Mouse (Mus musculus): Measurements from ENCODE around the gene Csrnp1. TPM values are rescaled to one million over a fixed set of nuclear protein-coding genes. Genes with fewer than 3 reads are reported as not detected.

Csrnp1 gene
- polyA plus RNA-seq, 1 experiment from 2014 or later = 7.8 TPM

DNA sequence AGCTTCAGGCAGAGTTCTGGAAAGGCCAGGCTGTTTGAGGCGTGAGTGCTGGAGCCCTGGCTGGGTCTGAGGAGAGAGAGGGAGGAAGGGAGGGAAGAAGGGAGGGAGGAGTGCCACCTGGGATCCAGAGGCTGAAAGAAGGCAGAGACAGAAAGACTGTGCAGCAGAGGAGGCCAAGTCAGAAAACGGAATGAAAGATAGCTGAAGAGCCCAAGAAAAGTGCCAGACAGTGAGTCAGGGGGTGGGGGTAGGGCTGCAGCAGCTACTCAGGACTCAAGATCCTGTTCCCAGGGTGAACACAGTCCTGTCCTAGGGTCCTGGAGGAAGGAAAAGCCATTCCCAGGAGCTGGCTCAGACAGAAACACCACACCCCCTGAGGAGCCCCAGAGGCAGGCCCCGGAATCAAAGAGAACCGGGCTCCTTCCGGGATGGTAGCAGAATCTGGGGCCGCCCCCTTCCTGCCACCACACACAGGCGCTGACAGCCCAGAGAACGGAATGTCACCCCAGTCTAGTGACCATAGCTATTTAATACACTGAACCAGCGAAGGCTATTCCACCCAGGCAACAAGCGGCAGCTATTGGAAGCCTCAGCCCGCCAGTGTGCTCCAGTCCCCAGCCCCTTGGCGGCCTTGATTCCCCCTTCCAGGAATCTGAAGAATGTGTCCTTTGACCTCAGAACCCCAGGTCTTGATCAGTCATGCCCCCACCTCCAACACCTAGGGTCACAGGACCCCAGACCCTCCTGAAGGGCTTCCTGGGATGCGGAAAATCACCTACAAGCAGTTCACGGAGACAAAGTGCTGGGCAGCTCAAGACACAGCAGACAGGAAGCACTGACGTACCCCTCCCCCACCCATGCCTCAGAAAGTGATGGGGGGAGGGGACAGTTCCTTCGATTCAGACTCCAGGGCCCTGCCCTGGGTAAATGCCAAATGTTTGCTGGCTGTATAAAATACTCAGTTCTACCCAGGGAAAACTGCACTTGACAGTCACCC is 3.0 kb downstream of the Csrnp1 start:
- peak; percentile 18; the same call in 1 of the 2 replicates for ATAC-seq (ENCODE audit: insufficient read depth, low FRiP score)
- Histone ChIP-seq H3K27me3 (ENCODE audit: control insufficient read depth, insufficient read depth, low read length) (no peaks in the 10 kb centered on the region), H3K27ac (ENCODE audit: low read length) (peak overlapping the region; percentile 96), H3K4me1 (ENCODE audit: control insufficient read depth, insufficient read depth, low read length) (peaks cover 61% of the 10 kb centered on the region), H3K4me3 (replicated peaks; ENCODE audit: low read length) (peak overlapping the region; percentile 79), H3K4me2 (ENCODE audit: low read depth, low read length) (peak overlapping the region; percentile 87), H3K9me3 (replicated peaks; ENCODE audit: control insufficient read depth, low read length) (no peaks in the 10 kb centered on the region), H3K9ac (ENCODE audit: low read length) (peak overlapping the region; percentile 69), H3K36me3 (ENCODE audit: control insufficient read depth, insufficient read depth, low read length) (no peaks in the 10 kb centered on the region)
- WGBS = under 1% methylated on average over 16 of the region's 16 CpGs

DNA sequence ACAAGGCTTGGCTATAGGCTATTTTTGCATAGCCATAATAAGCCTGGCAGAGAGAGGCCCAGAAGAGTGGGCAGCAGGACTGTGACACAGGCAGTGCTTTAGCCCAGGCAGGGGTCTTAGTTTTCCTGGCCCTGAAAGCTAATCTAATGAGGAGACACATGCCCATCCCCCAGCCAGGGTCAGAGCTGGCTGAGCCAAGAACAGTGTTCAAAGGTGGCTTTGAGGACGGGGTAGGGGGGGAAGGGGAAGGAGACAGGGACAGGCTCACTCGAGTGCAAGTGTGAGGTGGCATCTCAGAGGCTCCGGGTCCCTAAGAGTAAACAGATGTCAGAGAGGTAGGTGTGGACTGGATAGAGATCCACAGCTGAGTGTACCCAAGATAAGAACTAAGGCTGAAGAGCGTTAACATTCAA is 3.7 kb downstream of the Csrnp1 start:
- 5% methylated on average over 4 of the region's 4 CpGs for WGBS
- no peak for ATAC-seq (ENCODE audit: insufficient read depth, low FRiP score)
- H3K27ac ChIP-seq (ENCODE audit: low read length) = peak overlapping the region; percentile 96
- peak overlapping the region; percentile 69 for H3K9ac ChIP-seq (ENCODE audit: low read length)
- peak overlapping the region; percentile 87 for H3K4me2 ChIP-seq (ENCODE audit: low read depth, low read length)
- H3K36me3 ChIP-seq (ENCODE audit: control insufficient read depth, insufficient read depth, low read length) = no peaks in the 10 kb centered on the region
- no peaks in the 10 kb centered on the region for H3K27me3 ChIP-seq (ENCODE audit: control insufficient read depth, insufficient read depth, low read length)
- no peaks in the 10 kb centered on the region for H3K9me3 ChIP-seq (replicated peaks; ENCODE audit: control insufficient read depth, low read length)
- peak overlapping the region; percentile 79 for H3K4me3 ChIP-seq (replicated peaks; ENCODE audit: low read length)
- peaks cover 61% of the 10 kb centered on the region for H3K4me1 ChIP-seq (ENCODE audit: control insufficient read depth, insufficient read depth, low read length)

DNA sequence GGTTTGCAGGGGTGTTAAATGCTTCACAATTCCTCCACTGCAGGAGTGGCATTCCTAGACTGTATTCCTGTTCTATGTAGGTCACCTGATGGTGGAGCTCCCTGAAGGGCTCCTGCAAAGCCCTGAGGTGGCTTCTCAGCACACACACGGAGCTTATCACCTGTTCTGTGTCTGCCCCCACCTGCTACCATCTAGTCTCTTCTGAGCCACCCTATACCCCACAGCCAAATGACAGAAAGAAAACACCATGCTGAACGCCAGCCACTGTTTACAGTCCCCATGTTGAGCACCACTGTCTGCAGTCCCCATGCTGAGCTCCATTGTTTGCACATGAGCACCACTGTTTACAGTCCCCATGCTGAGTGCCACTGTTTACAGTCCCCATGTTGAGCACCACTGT is 4.7 kb downstream of the Csrnp1 start:
- 67% methylated on average over 2 of the region's 2 CpGs for WGBS
- H3K9ac ChIP-seq (ENCODE audit: low read length) = peak overlapping the region; percentile 39; the same call in 1 of the 2 replicates
- no peak overlapping the region for H3K27ac ChIP-seq (ENCODE audit: low read length)
- no peak overlapping the region for H3K4me2 ChIP-seq (ENCODE audit: low read depth, low read length)
- H3K4me1 ChIP-seq (ENCODE audit: control insufficient read depth, insufficient read depth, low read length) = peaks cover 59% of the 10 kb centered on the region
- ATAC-seq (ENCODE audit: insufficient read depth, low FRiP score) = no peak
- H3K4me3 ChIP-seq (replicated peaks; ENCODE audit: low read length) = no peak overlapping the region
- no peaks in the 10 kb centered on the region for H3K36me3 ChIP-seq (ENCODE audit: control insufficient read depth, insufficient read depth, low read length)
- H3K9me3 ChIP-seq (replicated peaks; ENCODE audit: control insufficient read depth, low read length) = no peaks in the 10 kb centered on the region
- H3K27me3 ChIP-seq (ENCODE audit: control insufficient read depth, insufficient read depth, low read length) = no peaks in the 10 kb centered on the region

- no peak for ATAC-seq (ENCODE audit: insufficient read depth, low FRiP score)
- WGBS = 76% methylated on average over 6 of the region's 6 CpGs
- no peak overlapping the region for H3K4me2 ChIP-seq (ENCODE audit: low read depth, low read length)
- H3K4me3 ChIP-seq (replicated peaks; ENCODE audit: low read length) = no peak overlapping the region
- no peaks in the 10 kb centered on the region for H3K27me3 ChIP-seq (ENCODE audit: control insufficient read depth, insufficient read depth, low read length)
- 0 out of 2 replicates have a peak overlapping the region, but pooled peaks have one; percentile 28 for H3K9ac ChIP-seq (ENCODE audit: low read length)
- H3K27ac ChIP-seq (ENCODE audit: low read length) = no peak overlapping the region
- peaks cover 57% of the 10 kb centered on the region for H3K4me1 ChIP-seq (ENCODE audit: control insufficient read depth, insufficient read depth, low read length)
- H3K36me3 ChIP-seq (ENCODE audit: control insufficient read depth, insufficient read depth, low read length) = peaks cover 7% of the 10 kb centered on the region; the same call in 1 of the 2 replicates
- no peaks in the 10 kb centered on the region for H3K9me3 ChIP-seq (replicated peaks; ENCODE audit: control insufficient read depth, low read length)
These were observed 5.5 kb downstream of the Csrnp1 start for GRCm38 (mm10) chr9:119978811-119979441.

DNA sequence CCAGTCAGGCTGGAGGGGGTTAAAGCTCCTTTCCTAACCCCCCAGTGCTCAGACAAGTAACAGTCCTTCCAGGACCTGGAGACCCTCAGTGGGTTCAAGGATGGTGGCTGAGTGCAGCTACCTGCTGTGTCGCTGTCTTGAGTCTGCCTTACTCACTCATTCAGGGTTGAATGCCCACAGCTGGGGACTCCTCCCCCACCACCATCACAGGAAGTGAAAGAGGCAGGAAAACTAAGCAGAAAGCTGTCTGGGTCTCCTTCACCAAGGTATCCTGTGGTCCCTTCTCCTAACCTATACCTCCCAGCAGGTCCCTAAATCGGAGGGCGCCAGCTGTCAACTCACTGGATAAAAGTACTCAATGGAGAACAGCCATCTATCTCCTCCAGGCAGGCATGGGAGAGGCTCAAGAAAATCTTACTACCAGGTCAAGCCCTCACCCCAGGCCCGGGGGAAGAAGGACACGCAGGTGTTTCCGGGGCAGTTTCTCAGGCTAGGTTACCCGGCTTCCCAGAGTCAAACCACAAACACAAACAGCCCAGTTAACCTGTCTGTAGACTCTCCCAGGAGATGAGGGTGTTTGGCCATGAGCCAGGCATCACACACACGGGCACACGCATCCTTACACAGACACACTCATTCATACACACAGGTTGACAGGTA is 6.2 kb downstream of the Csrnp1 start:
- 39% methylated on average over 9 of the region's 9 CpGs for WGBS
- peak overlapping the region; percentile 4; the same call in 1 of the 2 replicates for H3K9ac ChIP-seq (ENCODE audit: low read length)
- no peaks in the 10 kb centered on the region for H3K9me3 ChIP-seq (replicated peaks; ENCODE audit: control insufficient read depth, low read length)
- H3K4me2 ChIP-seq (ENCODE audit: low read depth, low read length) = 0 out of 2 replicates have a peak overlapping the region, but pooled peaks have one; percentile 15
- no peaks in the 10 kb centered on the region for H3K27me3 ChIP-seq (ENCODE audit: control insufficient read depth, insufficient read depth, low read length)
- H3K4me3 ChIP-seq (replicated peaks; ENCODE audit: low read length) = no peak overlapping the region
- ATAC-seq (ENCODE audit: insufficient read depth, low FRiP score) = no peak
- H3K36me3 ChIP-seq (ENCODE audit: control insufficient read depth, insufficient read depth, low read length) = peaks cover 13% of the 10 kb centered on the region; the same call in 1 of the 2 replicates
- H3K4me1 ChIP-seq (ENCODE audit: control insufficient read depth, insufficient read depth, low read length) = peaks cover 57% of the 10 kb centered on the region
- peak overlapping the region; percentile 42; the same call in 1 of the 2 replicates for H3K27ac ChIP-seq (ENCODE audit: low read length)

DNA sequence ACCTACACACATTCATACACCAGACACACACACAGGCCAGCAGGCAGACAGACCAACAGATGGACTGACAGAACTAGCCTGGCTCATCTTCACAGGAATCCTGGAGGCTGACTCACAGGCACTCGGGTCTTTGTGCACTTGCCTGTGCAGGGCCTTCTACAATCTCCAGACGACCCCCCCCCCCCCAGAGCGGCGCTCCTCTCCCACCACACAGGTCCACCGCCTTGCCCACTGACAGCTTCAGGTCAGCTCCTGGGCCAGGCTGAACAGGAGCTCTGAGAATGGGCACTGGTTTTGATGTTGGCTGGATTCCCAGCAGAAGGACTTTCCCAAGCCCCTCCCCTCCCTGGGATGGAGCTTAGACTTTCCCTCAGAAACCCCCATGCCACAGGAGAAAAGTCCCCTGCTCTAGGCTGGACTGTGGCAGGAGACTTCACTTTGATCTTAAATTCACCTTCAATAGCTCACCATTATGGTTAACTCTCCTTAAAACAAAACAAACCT is 6.8 kb downstream of the Csrnp1 start:
- peaks cover 20% of the 10 kb centered on the region; the same call in 1 of the 2 replicates for H3K36me3 ChIP-seq (ENCODE audit: control insufficient read depth, insufficient read depth, low read length)
- peak overlapping the region; percentile 42; the same call in 1 of the 2 replicates for H3K27ac ChIP-seq (ENCODE audit: low read length)
- no peaks in the 10 kb centered on the region for H3K9me3 ChIP-seq (replicated peaks; ENCODE audit: control insufficient read depth, low read length)
- H3K4me1 ChIP-seq (ENCODE audit: control insufficient read depth, insufficient read depth, low read length) = peaks cover 55% of the 10 kb centered on the region
- H3K4me3 ChIP-seq (replicated peaks; ENCODE audit: low read length) = no peak overlapping the region
- no peak for ATAC-seq (ENCODE audit: insufficient read depth, low FRiP score)
- 46% methylated on average over 5 of the region's 5 CpGs for WGBS
- H3K4me2 ChIP-seq (ENCODE audit: low read depth, low read length) = peak overlapping the region; percentile 15; the same call in 1 of the 2 replicates
- 0 out of 2 replicates have a peak overlapping the region, but pooled peaks have one; percentile 20 for H3K9ac ChIP-seq (ENCODE audit: low read length)
- no peaks in the 10 kb centered on the region for H3K27me3 ChIP-seq (ENCODE audit: control insufficient read depth, insufficient read depth, low read length)

GRCm38 (mm10) chr9:119976704-119977556 is 7.5 kb downstream of the Csrnp1 start:
- ATAC-seq (ENCODE audit: insufficient read depth, low FRiP score) = no peak
- peak overlapping the region; percentile 42; the same call in 1 of the 2 replicates for H3K27ac ChIP-seq (ENCODE audit: low read length)

GRCm38 (mm10) chr9:119975286-119975685 is 9.2 kb downstream of the Csrnp1 start:
- H3K27ac ChIP-seq (ENCODE audit: low read length) = no peak overlapping the region
- no peak for ATAC-seq (ENCODE audit: insufficient read depth, low FRiP score)
- no peak overlapping the region for H3K4me2 ChIP-seq (ENCODE audit: low read depth, low read length)
- no peak overlapping the region for H3K4me3 ChIP-seq (replicated peaks; ENCODE audit: low read length)
- 83% methylated on average over 4 of the region's 4 CpGs for WGBS
- peaks cover 43% of the 10 kb centered on the region for H3K4me1 ChIP-seq (ENCODE audit: control insufficient read depth, insufficient read depth, low read length)
- H3K27me3 ChIP-seq (ENCODE audit: control insufficient read depth, insufficient read depth, low read length) = no peaks in the 10 kb centered on the region
- no peak overlapping the region for H3K9ac ChIP-seq (ENCODE audit: low read length)
- H3K9me3 ChIP-seq (replicated peaks; ENCODE audit: control insufficient read depth, low read length) = no peaks in the 10 kb centered on the region
- H3K36me3 ChIP-seq (ENCODE audit: control insufficient read depth, insufficient read depth, low read length) = peaks cover 21% of the 10 kb centered on the region; the same call in 1 of the 2 replicates

More at GRCm38 (mm10) chr9:119976704-119977556, 7.5 kb downstream of the Csrnp1 start:
- Histone ChIP-seq H3K36me3 (ENCODE audit: control insufficient read depth, insufficient read depth, low read length) (peaks cover 21% of the 10 kb centered on the region; the same call in 1 of the 2 replicates), H3K4me3 (replicated peaks; ENCODE audit: low read length) (no peak overlapping the region), H3K4me2 (ENCODE audit: low read depth, low read length) (peak overlapping the region; percentile 15; the same call in 1 of the 2 replicates), H3K27me3 (ENCODE audit: control insufficient read depth, insufficient read depth, low read length) (no peaks in the 10 kb centered on the region), H3K9me3 (replicated peaks; ENCODE audit: control insufficient read depth, low read length) (no peaks in the 10 kb centered on the region), H3K9ac (ENCODE audit: low read length) (0 out of 2 replicates have a peak overlapping the region, but pooled peaks have one; percentile 20), H3K4me1 (ENCODE audit: control insufficient read depth, insufficient read depth, low read length) (peaks cover 49% of the 10 kb centered on the region)
- 30% methylated on average over 17 of the region's 17 CpGs for WGBS

All from stomach, embryonic 16.5 days (tissue).